Mouse (Mus musculus): Measurements from ENCODE around the gene Pgr. TPM values are rescaled to one million over a fixed set of nuclear protein-coding genes. Genes with fewer than 3 reads are reported as not detected.
A peak's percentile ranks its signal among the peaks of the same experiment; 100 is the strongest.

Gene Pgr
- polyA plus RNA-seq, 1 experiment: not detected

DNA sequence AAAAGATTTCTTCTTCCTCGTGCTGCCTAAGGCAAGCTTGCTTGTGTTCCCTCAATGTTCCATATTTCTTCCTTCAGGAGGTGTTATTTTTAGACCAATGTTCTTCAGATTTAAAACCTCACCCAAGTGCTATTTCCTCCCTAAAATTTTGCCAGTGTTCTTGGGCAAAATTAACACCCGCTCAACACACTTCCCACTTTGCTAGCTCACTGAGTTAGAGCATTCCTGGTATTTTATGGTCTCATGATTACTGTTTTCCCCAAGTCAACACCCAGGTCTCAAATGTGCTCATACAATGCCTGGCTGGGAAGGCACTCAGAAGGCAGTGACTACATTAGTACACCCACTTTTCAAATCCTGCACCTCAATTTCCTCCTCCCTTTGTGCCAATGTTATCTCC lies 27.9 kb downstream of the Pgr start:
- TF ChIP-seq MAX (IDR thresholded peaks at IDR 0.05; ENCODE audit: low read depth) (no peak), CEBPB (IDR thresholded peaks at IDR 0.05; ENCODE audit: insufficient read depth, poor library complexity, severe bottlenecking) (no peak), SRF (IDR thresholded peaks at IDR 0.05; ENCODE audit: control insufficient read depth, insufficient read length, low read depth) (no peak), MYOG (IDR thresholded peaks at IDR 0.05; ENCODE audit: control insufficient read depth in 1 of 3, insufficient read depth in 1 of 3, insufficient read length in 2 of 3, low read depth in 2 of 3) (no peak), MYOD1 (IDR thresholded peaks at IDR 0.05; ENCODE audit: control insufficient read depth in 1 of 3, insufficient read length in 2 of 3, low read depth in 2 of 3) (no peak), E2F4 (IDR thresholded peaks at IDR 0.05; ENCODE audit: insufficient read depth) (no peak), POLR2A (IDR thresholded peaks at IDR 0.05; ENCODE audit: insufficient read length, low read depth) (no peak), POLR2AphosphoS2 (IDR thresholded peaks at IDR 0.05; ENCODE audit: insufficient read length, low read depth) (no peak), REST (IDR thresholded peaks at IDR 0.05; ENCODE audit: insufficient read depth, insufficient read length) (no peak), TCF3 (IDR thresholded peaks at IDR 0.05; ENCODE audit: insufficient read length, low read depth) (no peak), USF1 (IDR thresholded peaks at IDR 0.05; ENCODE audit: low read depth) (no peak), TCF12 (IDR thresholded peaks at IDR 0.05; ENCODE audit: insufficient read depth, poor library complexity, severe bottlenecking) (no peak)

DNA sequence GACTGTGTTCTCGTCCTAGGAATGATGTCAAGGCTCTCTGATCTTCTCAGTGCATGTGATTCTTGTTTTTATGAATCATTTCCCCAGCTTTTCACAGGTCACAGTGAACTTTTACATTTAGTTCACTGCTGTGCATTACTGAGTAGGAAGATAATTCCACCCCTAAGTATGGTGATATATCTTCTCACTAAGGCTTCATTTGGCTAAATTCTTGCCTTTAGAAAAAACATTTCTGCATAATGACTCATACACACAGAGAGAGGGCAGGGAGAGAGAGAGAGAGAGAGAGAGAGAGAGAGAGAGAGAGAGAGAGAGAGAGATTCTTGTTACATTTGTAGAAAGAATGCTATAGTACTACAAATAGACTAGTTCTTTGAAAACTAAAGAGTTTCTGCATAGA lies 38.1 kb downstream of the Pgr start:
- Histone ChIP-seq H3K4me3 (no peak overlapping the region), H3K4me2 (ENCODE audit: low read depth) (no peak overlapping the region), H3K27me3 (ENCODE audit: control insufficient read depth, insufficient read depth, insufficient read length) (no peaks in the 10 kb centered on the region), H3K36me3 (ENCODE audit: control insufficient read depth, insufficient read depth) (no peaks in the 10 kb centered on the region), H3K79me2 (ENCODE audit: control insufficient read depth, insufficient read depth) (no peaks in the 10 kb centered on the region), H3ac (ENCODE audit: control insufficient read depth, insufficient read length) (no peak overlapping the region)
- TF ChIP-seq MYOG (IDR thresholded peaks at IDR 0.05; ENCODE audit: control insufficient read depth in 1 of 3, insufficient read depth in 1 of 3, insufficient read length in 2 of 3, low read depth in 2 of 3) (no peak), POLR2AphosphoS2 (IDR thresholded peaks at IDR 0.05; ENCODE audit: insufficient read length, low read depth) (no peak), MYOD1 (IDR thresholded peaks at IDR 0.05; ENCODE audit: control insufficient read depth in 1 of 3, insufficient read length in 2 of 3, low read depth in 2 of 3) (no peak), TCF3 (IDR thresholded peaks at IDR 0.05; ENCODE audit: insufficient read length, low read depth) (no peak), E2F4 (IDR thresholded peaks at IDR 0.05; ENCODE audit: insufficient read depth) (no peak), USF1 (IDR thresholded peaks at IDR 0.05; ENCODE audit: low read depth) (no peak), POLR2A (IDR thresholded peaks at IDR 0.05; ENCODE audit: insufficient read length, low read depth) (no peak), TCF12 (IDR thresholded peaks at IDR 0.05; ENCODE audit: insufficient read depth, poor library complexity, severe bottlenecking) (no peak), CEBPB (IDR thresholded peaks at IDR 0.05; ENCODE audit: insufficient read depth, poor library complexity, severe bottlenecking) (no peak)

More for the DNA sequence above, 27.9 kb downstream of the Pgr start:
- Histone ChIP-seq H3K27me3 (ENCODE audit: control insufficient read depth, insufficient read depth, insufficient read length) (no peaks in the 10 kb centered on the region), H3K4me2 (ENCODE audit: low read depth) (no peak overlapping the region), H3K4me3 (no peak overlapping the region), H3ac (ENCODE audit: control insufficient read depth, insufficient read length) (no peak overlapping the region), H3K79me2 (ENCODE audit: control insufficient read depth, insufficient read depth) (no peaks in the 10 kb centered on the region), H3K36me3 (ENCODE audit: control insufficient read depth, insufficient read depth) (no peaks in the 10 kb centered on the region)

DNA sequence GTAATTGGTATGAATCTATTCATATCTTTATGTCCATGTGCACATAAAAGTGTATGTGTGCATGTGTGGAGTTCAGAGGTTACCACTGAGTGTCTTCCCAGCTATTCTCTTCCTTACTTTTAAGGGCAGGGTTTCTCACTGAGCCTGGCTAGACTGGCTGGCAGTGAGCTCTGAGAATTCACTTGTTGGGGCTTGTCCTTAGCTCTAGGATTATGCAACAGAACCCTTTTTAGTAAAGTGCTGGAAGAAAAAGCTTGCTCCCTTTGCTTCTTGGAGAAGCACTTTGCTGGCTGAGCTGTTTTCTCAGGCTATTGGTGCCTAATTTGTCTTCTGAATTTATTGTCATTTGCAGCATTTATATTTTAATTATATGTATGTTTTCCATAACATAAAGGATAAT lies 53.7 kb downstream of the Pgr start:
- Histone ChIP-seq H3K36me3 (ENCODE audit: control insufficient read depth, insufficient read depth) (no peaks in the 10 kb centered on the region), H3K79me2 (ENCODE audit: control insufficient read depth, insufficient read depth) (no peaks in the 10 kb centered on the region), H3K4me2 (ENCODE audit: low read depth) (no peak overlapping the region), H3K4me3 (no peak overlapping the region), H3K27me3 (ENCODE audit: control insufficient read depth, insufficient read depth, insufficient read length) (no peaks in the 10 kb centered on the region), H3ac (ENCODE audit: control insufficient read depth, insufficient read length) (no peak overlapping the region)
- TF ChIP-seq E2F4 (IDR thresholded peaks at IDR 0.05; ENCODE audit: insufficient read depth): no peak
- no peak for TF ChIP-seq MAX (IDR thresholded peaks at IDR 0.05; ENCODE audit: low read depth)
- TF ChIP-seq REST (IDR thresholded peaks at IDR 0.05; ENCODE audit: insufficient read depth, insufficient read length): no peak
- no peak for TF ChIP-seq POLR2A (IDR thresholded peaks at IDR 0.05; ENCODE audit: insufficient read length, low read depth)
- TF ChIP-seq TCF12 (IDR thresholded peaks at IDR 0.05; ENCODE audit: insufficient read depth, poor library complexity, severe bottlenecking): no peak
- no peak for TF ChIP-seq POLR2AphosphoS2 (IDR thresholded peaks at IDR 0.05; ENCODE audit: insufficient read length, low read depth)

DNA sequence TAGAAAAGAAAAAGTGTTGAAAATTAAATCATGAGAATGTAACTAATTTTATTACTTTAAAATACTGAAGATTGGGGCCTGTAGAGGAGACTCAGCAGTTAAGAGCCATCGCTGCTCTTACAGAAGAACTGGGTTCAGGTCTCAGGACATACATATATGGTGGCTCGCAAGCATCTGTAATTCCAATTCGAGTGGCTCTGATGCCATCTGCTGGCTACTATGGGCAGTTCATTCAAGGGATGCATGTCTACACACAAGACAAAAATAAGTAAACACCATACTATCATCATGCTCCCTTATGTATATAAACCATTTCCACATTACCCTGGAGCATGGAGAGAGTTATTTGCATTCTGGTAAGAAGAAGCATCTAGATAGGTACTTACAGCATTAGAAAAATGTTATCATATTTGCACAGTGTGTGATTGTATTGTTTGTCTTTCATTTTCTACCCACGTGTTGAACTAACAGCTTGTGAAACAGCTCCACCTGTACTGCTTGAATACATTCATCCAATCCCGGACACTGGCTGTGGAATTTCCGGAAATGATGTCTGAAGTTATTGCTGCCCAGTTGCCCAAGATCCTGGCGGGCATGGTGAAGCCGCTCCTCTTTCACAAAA lies 65.0 kb downstream of the Pgr start:
- H3K4me3 ChIP-seq: no peak overlapping the region
- no peak overlapping the region for H3K4me2 ChIP-seq (ENCODE audit: low read depth)
- no peak overlapping the region for H3ac ChIP-seq (ENCODE audit: control insufficient read depth, insufficient read length)
- H3K79me2 ChIP-seq (ENCODE audit: control insufficient read depth, insufficient read depth): no peaks in the 10 kb centered on the region
- TF ChIP-seq REST (IDR thresholded peaks at IDR 0.05; ENCODE audit: insufficient read depth, insufficient read length): no peak
- no peak for TF ChIP-seq CEBPB (IDR thresholded peaks at IDR 0.05; ENCODE audit: insufficient read depth, poor library complexity, severe bottlenecking)
- no peak for TF ChIP-seq USF1 (IDR thresholded peaks at IDR 0.05; ENCODE audit: low read depth)
- TF ChIP-seq TCF12 (IDR thresholded peaks at IDR 0.05; ENCODE audit: insufficient read depth, poor library complexity, severe bottlenecking): no peak
- no peak for TF ChIP-seq MYOD1 (IDR thresholded peaks at IDR 0.05; ENCODE audit: control insufficient read depth in 1 of 3, insufficient read length in 2 of 3, low read depth in 2 of 3)
- TF ChIP-seq TCF3 (IDR thresholded peaks at IDR 0.05; ENCODE audit: insufficient read length, low read depth): no peak
- TF ChIP-seq MYOG (IDR thresholded peaks at IDR 0.05; ENCODE audit: control insufficient read depth in 1 of 3, insufficient read depth in 1 of 3, insufficient read length in 2 of 3, low read depth in 2 of 3): no peak
- TF ChIP-seq POLR2AphosphoS2 (IDR thresholded peaks at IDR 0.05; ENCODE audit: insufficient read length, low read depth): no peak
- TF ChIP-seq MAX (IDR thresholded peaks at IDR 0.05; ENCODE audit: low read depth): no peak
- no peak for TF ChIP-seq SRF (IDR thresholded peaks at IDR 0.05; ENCODE audit: control insufficient read depth, insufficient read length, low read depth)
- no peak for TF ChIP-seq E2F4 (IDR thresholded peaks at IDR 0.05; ENCODE audit: insufficient read depth)
- TF ChIP-seq POLR2A (IDR thresholded peaks at IDR 0.05; ENCODE audit: insufficient read length, low read depth): no peak
- H3K36me3 ChIP-seq (ENCODE audit: control insufficient read depth, insufficient read depth): no peaks in the 10 kb centered on the region
- H3K27me3 ChIP-seq (ENCODE audit: control insufficient read depth, insufficient read depth, insufficient read length): no peaks in the 10 kb centered on the region

DNA sequence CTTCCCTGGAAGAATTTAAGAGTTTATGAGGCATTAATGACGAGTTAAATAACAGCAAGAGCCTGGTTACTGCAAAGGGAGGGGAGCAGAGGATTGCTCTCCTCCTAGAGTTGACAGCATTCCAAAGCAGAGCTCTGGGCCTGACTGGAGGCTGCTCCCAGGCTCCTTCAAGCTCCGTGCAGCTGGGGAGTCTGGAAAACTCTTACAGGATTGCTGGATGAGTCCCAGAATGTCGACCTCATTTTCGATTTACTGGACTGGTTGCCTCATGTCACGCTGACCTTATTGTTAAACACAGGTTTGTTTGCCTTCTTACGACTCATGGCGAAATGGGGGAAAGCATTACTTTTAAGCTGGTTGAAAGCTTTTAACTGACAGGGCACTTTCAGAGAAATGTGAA lies 70.6 kb downstream of the Pgr start:
- TF ChIP-seq E2F4 (IDR thresholded peaks at IDR 0.05; ENCODE audit: insufficient read depth): no peak
- TF ChIP-seq TCF3 (IDR thresholded peaks at IDR 0.05; ENCODE audit: insufficient read length, low read depth): no peak
- TF ChIP-seq CEBPB (IDR thresholded peaks at IDR 0.05; ENCODE audit: insufficient read depth, poor library complexity, severe bottlenecking): no peak
- Histone ChIP-seq H3K36me3 (ENCODE audit: control insufficient read depth, insufficient read depth) (no peaks in the 10 kb centered on the region), H3K4me3 (no peak overlapping the region), H3ac (ENCODE audit: control insufficient read depth, insufficient read length) (no peak overlapping the region), H3K79me2 (ENCODE audit: control insufficient read depth, insufficient read depth) (no peaks in the 10 kb centered on the region), H3K27me3 (ENCODE audit: control insufficient read depth, insufficient read depth, insufficient read length) (no peaks in the 10 kb centered on the region), H3K4me2 (ENCODE audit: low read depth) (peak overlapping the region; percentile 12)
